Mouse (Mus musculus) midbrain, postnatal 0 days (tissue): ENCODE measurements at regions not wholly inside any gene's neighbourhood (a gene's known extent, or its start where the extent isn't known, plus 50 kb on each side); places are given as distances from the start of the nearest gene placed in this dataset.

Experiments
- ATAC-seq: fragments of 200-750 bp; cut with Nextera tagmentation; 2 replicates; pipeline ENCODE4 v1.8.0; 2017; ENCODE audit warnings: moderate number of reproducible peaks, mild to moderate bottlenecking, moderate TSS enrichment, moderate library complexity; ENCODE audit not compliant: low FRiP score
- DNase-seq: peaks from one replicate; pipeline ENCODE4 v3.0.0-alpha.2; 2015; ENCODE audit warnings: low spot score
- H3K27ac ChIP-seq: fragments of 300-500 bp; sonication (generic); 2 replicates; pipeline ENCODE4 v1.5.1; 2014; ENCODE audit warnings: low read depth, mild to moderate bottlenecking, low read length, mixed read lengths
- H3K27me3 ChIP-seq: fragments of 300-500 bp; sonication (generic); 2 replicates; pipeline ENCODE4 v1.6.1; 2014; ENCODE audit warnings: low read length, control low read depth, mixed read lengths; ENCODE audit not compliant: insufficient read depth
- H3K36me3 ChIP-seq: fragments of 300-500 bp; sonication (generic); 2 replicates; pipeline ENCODE4 v1.6.1; 2014; ENCODE audit warnings: low read length, control low read depth, mixed read lengths; ENCODE audit not compliant: insufficient read depth
- H3K4me1 ChIP-seq: fragments of 300-500 bp; sonication (generic); 2 replicates; pipeline ENCODE4 v1.6.1; 2014; ENCODE audit warnings: mild to moderate bottlenecking, control low read depth, antibody characterized with exemption, low read length, mixed read lengths; ENCODE audit not compliant: insufficient read depth
- H3K4me2 ChIP-seq: fragments of 300-500 bp; sonication (generic); 2 replicates; pipeline ENCODE4 v1.6.1; 2014; ENCODE audit warnings: low read depth, mild to moderate bottlenecking, low read length, mixed read lengths; ENCODE audit not compliant: poor library complexity, severe bottlenecking
- H3K4me3 ChIP-seq: fragments of 300-500 bp; sonication (generic); 2 replicates; pipeline ENCODE4 v1.5.1; 2014; ENCODE audit warnings: low read depth, mild to moderate bottlenecking, low read length, moderate library complexity
- H3K9ac ChIP-seq: fragments of 300-500 bp; sonication (generic); replicated peaks from 2 replicates; pipeline ENCODE4 v1.6.1; 2014; ENCODE audit warnings: mild to moderate bottlenecking, low read length, moderate library complexity, mixed read lengths; ENCODE audit not compliant: poor library complexity, severe bottlenecking
- H3K9me3 ChIP-seq: fragments of 300-500 bp; sonication (generic); 2 replicates; pipeline ENCODE4 v1.6.1; 2016; ENCODE audit warnings: low read length, control low read depth
- CTCF ChIP-seq: IDR thresholded peaks from 2 replicates; pipeline ENCODE4 v1.5.1; 2016; ENCODE audit warnings: antibody characterized with exemption, mild to moderate bottlenecking
- WGBS: fragments of 180-500 bp; shearing (Covaris S2); extraction: QIAGEN DNeasy Blood & Tissue Kit; methylation state at CpG from one replicate; pipeline ENCODE4 v1.1.7; 2014; 5-methylcytosine and 5-hydroxymethylcytosine counted together

- TF ChIP-seq CTCF = no peak
- H3K27ac ChIP-seq = no peak overlapping the region
- 57% methylated on average over 3 of the region's 3 CpGs for WGBS
- ATAC-seq = no peak
- H3K4me2 ChIP-seq = no peak overlapping the region
- H3K9me3 ChIP-seq = no peaks in the 10 kb centered on the region
- no peak overlapping the region for H3K4me3 ChIP-seq
- no peaks in the 10 kb centered on the region for H3K4me1 ChIP-seq
- H3K36me3 ChIP-seq = no peaks in the 10 kb centered on the region
- H3K27me3 ChIP-seq = no peaks in the 10 kb centered on the region
- no peak overlapping the region for H3K9ac ChIP-seq
- no peak for DNase-seq
Observed at GRCm38 (mm10) chr2:48620815-48621214, 193.1 kb upstream of the Acvr2a start.

- 81% methylated on average over 1 of the region's 1 CpGs for WGBS
- Histone ChIP-seq H3K4me1 (no peaks in the 10 kb centered on the region), H3K9ac (no peak overlapping the region), H3K27ac (no peak overlapping the region), H3K36me3 (no peaks in the 10 kb centered on the region), H3K4me2 (no peak overlapping the region), H3K27me3 (no peaks in the 10 kb centered on the region), H3K4me3 (no peak overlapping the region), H3K9me3 (no peaks in the 10 kb centered on the region)
- no peak for TF ChIP-seq CTCF
- ATAC-seq (no peak), DNase-seq (no peak)
Observed at GRCm38 (mm10) chr2:48622316-48622715, 191.6 kb upstream of the Acvr2a start.

GRCm38 (mm10) chr2:48624040-48624439 lies 189.9 kb upstream of the Acvr2a start:
- H3K4me2 ChIP-seq = no peak overlapping the region
- H3K4me3 ChIP-seq = no peak overlapping the region
- 60% methylated on average over 6 of the region's 6 CpGs for WGBS
- H3K9ac ChIP-seq = no peak overlapping the region
- no peaks in the 10 kb centered on the region for H3K27me3 ChIP-seq
- TF ChIP-seq CTCF = no peak
- H3K9me3 ChIP-seq = no peaks in the 10 kb centered on the region
- H3K4me1 ChIP-seq = no peaks in the 10 kb centered on the region
- no peak overlapping the region for H3K27ac ChIP-seq
- no peak for ATAC-seq
- no peaks in the 10 kb centered on the region for H3K36me3 ChIP-seq
- DNase-seq = no peak

- Histone ChIP-seq H3K4me2 (no peak overlapping the region), H3K9me3 (no peaks in the 10 kb centered on the region), H3K27me3 (no peaks in the 10 kb centered on the region), H3K4me3 (no peak overlapping the region), H3K27ac (no peak overlapping the region), H3K4me1 (no peaks in the 10 kb centered on the region), H3K36me3 (no peaks in the 10 kb centered on the region), H3K9ac (no peak overlapping the region)
- no peak for ATAC-seq
- TF ChIP-seq CTCF = no peak
- no peak for DNase-seq
- 68% methylated on average over 2 of the region's 2 CpGs for WGBS
Observed at GRCm38 (mm10) chr2:48624461-48624860, 189.4 kb upstream of the Acvr2a start.

- ATAC-seq (no peak), DNase-seq (no peak)
- Histone ChIP-seq H3K9ac (no peak overlapping the region), H3K9me3 (no peaks in the 10 kb centered on the region), H3K27ac (no peak overlapping the region), H3K27me3 (no peaks in the 10 kb centered on the region), H3K4me3 (no peak overlapping the region), H3K4me2 (no peak overlapping the region), H3K4me1 (no peaks in the 10 kb centered on the region), H3K36me3 (no peaks in the 10 kb centered on the region)
- WGBS = 80% methylated on average over 4 of the region's 4 CpGs
- TF ChIP-seq CTCF = no peak
Observed at GRCm38 (mm10) chr2:48627011-48627410, 186.9 kb upstream of the Acvr2a start.

- no peak for ATAC-seq
- 40% methylated on average over 9 of the region's 9 CpGs for WGBS
- Histone ChIP-seq H3K4me1 (no peaks in the 10 kb centered on the region), H3K4me3 (no peak overlapping the region), H3K36me3 (no peaks in the 10 kb centered on the region), H3K9ac (no peak overlapping the region), H3K9me3 (no peaks in the 10 kb centered on the region), H3K4me2 (no peak overlapping the region), H3K27ac (no peak overlapping the region), H3K27me3 (no peaks in the 10 kb centered on the region)
- no peak for DNase-seq
- no peak for TF ChIP-seq CTCF
Observed at GRCm38 (mm10) chr2:48629106-48630050, 184.5 kb upstream of the Acvr2a start.
